Mouse (Mus musculus) forebrain, embryonic 12.5 days (tissue): ENCODE results near the gene Nr2c2ap. TPM values are rescaled to one million over a fixed set of nuclear protein-coding genes. Genes with fewer than 3 reads are reported as not detected.

Experiments used
- ATAC-seq: fragments of 200-750 bp; cut with Nextera tagmentation; 2 replicates; pipeline ENCODE4 v1.8.0; 2017; ENCODE audit warnings: moderate TSS enrichment; ENCODE audit not compliant: low FRiP score
- H3K27ac ChIP-seq: fragments of 300-500 bp; sonication (generic); 2 replicates; pipeline ENCODE4 v1.5.1; 2016; ENCODE audit warnings: mild to moderate bottlenecking
- H3K27me3 ChIP-seq: fragments of 300-500 bp; sonication (generic); 2 replicates; pipeline ENCODE4 v1.6.1; 2016; ENCODE audit warnings: mild to moderate bottlenecking
- H3K36me3 ChIP-seq: fragments of 300-500 bp; sonication (generic); replicated peaks from 2 replicates; pipeline ENCODE4 v1.6.1; 2016; ENCODE audit warnings: mild to moderate bottlenecking
- H3K4me1 ChIP-seq: fragments of 300-500 bp; sonication (generic); 2 replicates; pipeline ENCODE4 v1.6.1; 2016
- H3K4me2 ChIP-seq: fragments of 300-500 bp; sonication (generic); 2 replicates; pipeline ENCODE4 v1.6.1; 2016; ENCODE audit warnings: mild to moderate bottlenecking, moderate library complexity
- H3K4me3 ChIP-seq: fragments of 300-500 bp; sonication (generic); replicated peaks from 2 replicates; pipeline ENCODE4 v1.5.1; 2016; ENCODE audit warnings: mild to moderate bottlenecking
- H3K9ac ChIP-seq: fragments of 300-500 bp; sonication (generic); 2 replicates; pipeline ENCODE4 v1.6.1; 2016; ENCODE audit warnings: mild to moderate bottlenecking
- H3K9me3 ChIP-seq: fragments of 300-500 bp; sonication (generic); 2 replicates; pipeline ENCODE4 v1.6.1; 2016
- WGBS: fragments of 180-500 bp; shearing (Covaris S2); methylation state at CpG from one replicate; pipeline ENCODE4 v1.1.7; 2016; 5-methylcytosine and 5-hydroxymethylcytosine counted together
- microRNA-seq: library from miRNA; unstranded; fragments of <30 nt; microRNA quantifications from one replicate; pipeline ENCODE4, GENCODE M21; 2017
- polyA plus RNA-seq: library from polyadenylated mRNA; unstranded; fragments of >200 nt; fragmentation: Nextera tagmentation; extraction: Ambion mirVana; gene quantifications from 2 replicates; pipeline ENCODE4 v1.2.1, GENCODE M21; 2016

The Nr2c2ap gene
- polyA plus RNA-seq, 1 experiment from 2014 or later: 27.8 TPM

DNA sequence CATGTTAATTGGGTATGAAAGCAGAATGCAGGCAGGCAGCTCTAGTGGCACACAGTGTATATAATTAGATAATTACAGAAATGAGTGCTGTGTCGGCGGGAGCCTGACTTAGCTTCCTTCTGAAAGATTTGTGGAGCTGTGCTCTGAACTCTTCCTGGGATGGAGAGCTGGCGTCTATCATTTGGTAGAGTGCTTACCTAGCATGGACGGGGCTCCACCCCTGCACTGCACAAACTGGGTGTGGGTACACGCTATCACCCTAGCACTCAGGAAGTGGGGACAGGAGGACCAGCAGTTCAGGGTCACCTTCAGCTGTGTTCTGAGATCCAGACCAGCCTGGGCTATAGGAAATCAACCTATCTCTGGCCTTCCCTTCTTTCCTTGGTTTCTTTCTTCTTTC lies 42.2 kb downstream of the Nr2c2ap start:
- no peak for ATAC-seq
- 89% methylated on average over 5 of the region's 5 CpGs for WGBS
- no peak overlapping the region for H3K27ac ChIP-seq
- 0 out of 2 replicates have a peak overlapping the region, but pooled peaks have one; percentile 14 for H3K4me3 ChIP-seq
- H3K4me1 ChIP-seq: peaks cover 13% of the 10 kb centered on the region
- no peaks in the 10 kb centered on the region for H3K9me3 ChIP-seq
- H3K36me3 ChIP-seq: peaks cover 13% of the 10 kb centered on the region
- H3K9ac ChIP-seq: peak overlapping the region; percentile 63; the same call in 1 of the 2 replicates
- peaks cover under 1% of the 10 kb centered on the region; the same call in 1 of the 2 replicates for H3K27me3 ChIP-seq
- peak overlapping the region; percentile 56 for H3K4me2 ChIP-seq

DNA sequence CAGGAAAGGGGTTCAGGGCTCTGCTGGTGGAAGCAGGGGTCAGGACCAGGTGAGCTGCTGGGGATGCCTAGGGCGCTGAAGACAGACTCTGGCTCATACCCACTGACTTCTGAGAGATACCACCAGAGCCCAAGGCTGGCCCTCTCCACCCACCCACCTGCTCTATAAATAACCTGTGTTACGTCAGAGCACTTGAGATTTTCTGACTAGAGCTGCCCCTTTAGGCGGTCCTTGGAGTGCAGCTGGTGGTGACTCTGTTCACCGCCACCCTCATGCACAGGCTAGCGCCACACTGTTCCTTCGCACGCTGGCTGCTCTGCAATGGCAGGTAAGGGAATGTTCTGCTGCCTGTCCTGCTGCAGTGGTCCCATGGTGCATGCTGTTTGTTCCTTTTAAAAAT lies 42.9 kb downstream of the Nr2c2ap start:
- Histone ChIP-seq H3K27me3 (no peaks in the 10 kb centered on the region), H3K36me3 (peaks cover 19% of the 10 kb centered on the region), H3K27ac (no peak overlapping the region), H3K9ac (0 out of 2 replicates have a peak overlapping the region, but pooled peaks have one; percentile 1), H3K4me1 (peaks cover 13% of the 10 kb centered on the region), H3K4me2 (no peak overlapping the region), H3K9me3 (no peaks in the 10 kb centered on the region), H3K4me3 (no peak overlapping the region)
- WGBS: 88% methylated on average over 7 of the region's 7 CpGs
- no peak for ATAC-seq

DNA sequence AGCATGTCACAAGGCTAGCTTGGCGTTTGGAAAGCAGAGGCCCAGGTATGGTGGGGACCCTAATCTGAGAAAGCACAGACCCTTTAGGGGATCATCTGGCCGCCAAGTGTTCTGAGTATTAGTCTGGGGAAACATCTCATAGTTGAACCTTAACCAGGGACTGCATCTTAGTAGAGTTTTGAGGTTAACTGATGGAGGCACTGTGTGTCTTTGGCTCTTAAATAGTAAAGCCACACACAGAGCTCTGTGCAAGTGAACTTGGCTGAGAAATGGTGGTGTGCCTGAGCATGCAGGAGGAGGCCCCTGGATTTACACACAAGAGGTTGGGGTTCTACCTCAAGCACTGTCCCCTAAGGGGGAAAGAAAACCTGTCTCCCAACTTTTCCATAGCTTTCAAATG lies 47.1 kb downstream of the Nr2c2ap start:
- 91% methylated on average over 2 of the region's 2 CpGs for WGBS
- Histone ChIP-seq H3K27me3 (no peaks in the 10 kb centered on the region), H3K27ac (no peak overlapping the region), H3K36me3 (peaks cover 51% of the 10 kb centered on the region), H3K4me1 (peaks cover 3% of the 10 kb centered on the region), H3K9ac (no peak overlapping the region), H3K4me2 (no peak overlapping the region), H3K4me3 (no peak overlapping the region), H3K9me3 (no peaks in the 10 kb centered on the region)
- ATAC-seq: no peak

- H3K9me3 ChIP-seq: no peaks in the 10 kb centered on the region
- no peak overlapping the region for H3K27ac ChIP-seq
- H3K36me3 ChIP-seq: peaks cover 52% of the 10 kb centered on the region
- H3K4me1 ChIP-seq: no peaks in the 10 kb centered on the region; the same call in 1 of the 2 replicates
- H3K27me3 ChIP-seq: no peaks in the 10 kb centered on the region
- no peak overlapping the region for H3K4me3 ChIP-seq
- H3K9ac ChIP-seq: no peak overlapping the region
- H3K4me2 ChIP-seq: no peak overlapping the region
- WGBS: 97% methylated on average over 4 of the region's 4 CpGs
- no peak for ATAC-seq
Measured at GRCm38 (mm10) chr8:70179082-70179481, 47.9 kb downstream of the Nr2c2ap start.

DNA sequence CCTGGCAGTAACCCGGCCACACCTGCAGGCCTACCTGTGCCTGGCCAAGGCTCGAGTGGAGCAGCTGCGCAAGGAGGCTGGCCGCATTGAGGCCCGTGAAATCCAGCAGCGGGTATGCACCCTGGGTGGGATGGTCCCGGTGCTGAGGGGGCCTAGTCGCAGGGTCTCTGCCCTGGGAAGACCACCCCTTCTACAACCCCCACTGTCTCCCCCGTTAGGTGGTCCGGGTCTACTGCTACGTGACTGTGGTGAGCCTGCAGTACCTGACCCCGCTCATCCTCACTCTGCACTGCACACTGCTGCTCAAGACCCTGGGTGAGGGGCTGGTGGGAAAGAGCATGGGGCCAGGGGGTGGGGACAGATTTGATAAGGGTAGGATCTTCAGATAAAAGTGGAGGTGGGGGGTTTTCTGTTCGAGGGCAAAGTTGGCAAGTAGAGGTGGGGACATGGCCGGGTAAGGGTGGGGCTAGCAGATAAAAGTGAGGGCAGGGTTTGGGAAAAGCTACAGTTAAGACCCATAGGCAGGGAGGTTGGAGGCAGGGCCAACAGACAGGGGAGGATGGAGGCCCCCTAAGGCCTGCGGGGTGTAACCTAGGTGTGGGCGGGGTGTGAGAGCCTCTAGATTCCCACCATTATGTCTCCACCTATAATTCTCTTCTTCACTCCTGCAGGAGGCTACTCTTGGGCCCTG lies 50.2 kb downstream of the Nr2c2ap start:
- no peaks in the 10 kb centered on the region for H3K4me1 ChIP-seq
- no peak overlapping the region for H3K27ac ChIP-seq
- 90% methylated on average over 16 of the region's 16 CpGs for WGBS
- ATAC-seq: no peak
- no peak overlapping the region for H3K4me2 ChIP-seq
- no peak overlapping the region for H3K4me3 ChIP-seq
- peaks cover 50% of the 10 kb centered on the region for H3K36me3 ChIP-seq
- no peaks in the 10 kb centered on the region for H3K27me3 ChIP-seq
- no peak overlapping the region for H3K9ac ChIP-seq
- no peaks in the 10 kb centered on the region for H3K9me3 ChIP-seq

DNA sequence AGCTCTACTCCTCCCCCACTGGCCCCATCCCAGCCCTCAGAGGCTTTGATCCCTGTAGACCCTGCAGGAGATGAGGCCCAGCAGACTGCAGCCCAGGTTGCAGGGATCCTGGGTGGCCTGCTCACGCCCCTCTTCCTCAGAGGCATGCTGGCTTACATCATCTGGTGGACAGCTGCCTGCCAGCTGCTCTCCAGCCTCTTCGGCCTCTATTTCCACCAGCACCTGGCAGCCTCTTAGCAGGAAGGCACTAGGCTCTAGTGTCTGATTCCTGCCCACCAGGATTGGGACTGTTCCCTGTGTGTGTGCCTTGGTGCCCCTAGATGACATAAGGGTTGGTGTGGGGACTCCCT lies 50.7 kb downstream of the Nr2c2ap start:
- 86% methylated on average over 2 of the region's 2 CpGs for WGBS
- ATAC-seq: no peak

DNA sequence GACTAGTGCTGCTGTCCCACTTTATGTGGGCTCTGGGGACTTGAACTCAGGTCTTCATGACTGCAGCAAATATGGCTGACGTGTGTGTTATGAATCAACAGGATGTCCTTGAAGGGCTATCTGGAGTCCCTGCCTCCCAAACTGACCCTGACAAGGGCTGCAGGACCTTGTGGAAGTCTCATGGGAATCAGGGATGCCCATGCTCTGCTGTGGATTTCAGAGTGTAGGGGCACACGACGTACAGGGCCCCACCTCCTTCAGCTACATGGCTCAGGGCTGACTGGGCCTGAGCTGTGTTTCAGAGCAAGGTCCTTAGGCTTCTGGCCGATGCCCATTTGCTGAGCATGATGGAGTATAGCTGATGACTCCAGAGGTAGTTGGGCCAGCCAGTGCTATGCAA lies 52.1 kb downstream of the Nr2c2ap start:
- ATAC-seq: no peak

More for the DNA sequence above, 50.7 kb downstream of the Nr2c2ap start:
- Histone ChIP-seq H3K27ac (no peak overlapping the region), H3K9ac (no peak overlapping the region), H3K27me3 (no peaks in the 10 kb centered on the region), H3K36me3 (peaks cover 46% of the 10 kb centered on the region), H3K9me3 (no peaks in the 10 kb centered on the region), H3K4me1 (no peaks in the 10 kb centered on the region), H3K4me3 (no peak overlapping the region), H3K4me2 (no peak overlapping the region)

More for the DNA sequence above, 52.1 kb downstream of the Nr2c2ap start:
- Histone ChIP-seq H3K4me2 (no peak overlapping the region), H3K27me3 (no peaks in the 10 kb centered on the region), H3K36me3 (peaks cover 39% of the 10 kb centered on the region), H3K9ac (no peak overlapping the region), H3K9me3 (no peaks in the 10 kb centered on the region), H3K4me1 (no peaks in the 10 kb centered on the region), H3K4me3 (no peak overlapping the region), H3K27ac (no peak overlapping the region)
- 93% methylated on average over 4 of the region's 4 CpGs for WGBS

Small RNAs within 50 kb of the gene (microRNA-seq; reads per million reads assigned to microRNA genes)
- gene Mir7066: 1.5 reads per million

Other genes with a start within 250 kb of the Nr2c2ap start
- 0.77 and 1.1 TPM in 2 replicates for gene Cilp2, start 243.6 kb upstream of the Nr2c2ap start, polyA plus RNA-seq
- 4.2 and 4.3 TPM in 2 replicates for gene Tssk6, start 229.1 kb upstream of the Nr2c2ap start, polyA plus RNA-seq
- 165 and 168 TPM in 2 replicates for gene Ndufa13, start 228.8 kb upstream of the Nr2c2ap start, polyA plus RNA-seq
- gene Yjefn3, start 228.6 kb upstream of the Nr2c2ap start, polyA plus RNA-seq: 7.0 and 9.8 TPM in 2 replicates
- gene Gatad2a, start 134.9 kb upstream of the Nr2c2ap start, polyA plus RNA-seq: 47.5 and 48.7 TPM in 2 replicates
- gene Mau2, start 88.6 kb upstream of the Nr2c2ap start, polyA plus RNA-seq: 67.6 and 70.1 TPM in 2 replicates
- 53.8 and 55.7 TPM in 2 replicates for gene Sugp1, start 88.5 kb upstream of the Nr2c2ap start, polyA plus RNA-seq
- gene Tm6sf2, start 58.4 kb upstream of the Nr2c2ap start, polyA plus RNA-seq: 1.3 TPM in 2 replicates
- 0.06 and 0.19 TPM in 2 replicates for gene Hapln4, start 47.9 kb upstream of the Nr2c2ap start, polyA plus RNA-seq
- 84.2 and 104 TPM in 2 replicates for gene Ncan, start 10.5 kb upstream of the Nr2c2ap start, polyA plus RNA-seq
- 14.3 and 16.7 TPM in 2 replicates for gene Rfxank, start 7.8 kb downstream of the Nr2c2ap start, polyA plus RNA-seq
- gene Borcs8, start 8.2 kb downstream of the Nr2c2ap start, polyA plus RNA-seq: 35.0 and 36.1 TPM in 2 replicates
- gene Mef2b, start 8.4 kb downstream of the Nr2c2ap start, polyA plus RNA-seq: 1.6 and 2.5 TPM in 2 replicates
- gene Tmem161a, start 41.0 kb downstream of the Nr2c2ap start, polyA plus RNA-seq: 48.7 and 53.8 TPM in 2 replicates
- 3.4 and 3.6 TPM in 2 replicates for gene Slc25a42, start 81.0 kb downstream of the Nr2c2ap start, polyA plus RNA-seq
- gene Sugp2, start 102.9 kb downstream of the Nr2c2ap start, polyA plus RNA-seq: 82.9 and 92.5 TPM in 2 replicates
- 35.8 and 38.0 TPM in 2 replicates for gene Armc6, start 103.1 kb downstream of the Nr2c2ap start, polyA plus RNA-seq
- gene Homer3, start 151.5 kb downstream of the Nr2c2ap start, polyA plus RNA-seq: 90.7 and 94.5 TPM in 2 replicates
- 54.0 and 54.2 TPM in 2 replicates for gene Ddx49, start 171.2 kb downstream of the Nr2c2ap start, polyA plus RNA-seq
- 217 and 229 TPM in 2 replicates for gene Cope, start 171.2 kb downstream of the Nr2c2ap start, polyA plus RNA-seq
- gene Cers1, start 184.4 kb downstream of the Nr2c2ap start, polyA plus RNA-seq: 14.9 and 16.2 TPM in 2 replicates
- 1.8 and 4.2 TPM in 2 replicates for gene Gdf1, start 198.5 kb downstream of the Nr2c2ap start, polyA plus RNA-seq
- 26.9 and 29.5 TPM in 2 replicates for gene Upf1, start 221.9 kb downstream of the Nr2c2ap start, polyA plus RNA-seq
- gene Comp, start 242.2 kb downstream of the Nr2c2ap start, polyA plus RNA-seq: 0.08 and 0.34 TPM in 2 replicates